Mouse (Mus musculus): ENCODE data around the gene Lamb3.

The Lamb3 gene

GRCm38 (mm10) chr1:193207503-193207902 is at the start of gene Lamb3:
Lamb3 (plus strand) TSS chr1:193207699.
- no peak for DNase-seq (ENCODE audit: low spot score in 2 of 2)

GRCm38 (mm10) chr1:193159163-193159562 is 48.3 kb upstream of the Lamb3 start:
- DNase-seq (ENCODE audit: low spot score in 2 of 2), result no peak

- no peak for DNase-seq (ENCODE audit: low spot score in 2 of 2)
These were observed 47.9 kb upstream of the Lamb3 start for GRCm38 (mm10) chr1:193159613-193160012.

GRCm38 (mm10) chr1:193160317-193161032 is 47.0 kb upstream of the Lamb3 start:
- DNase-seq (ENCODE audit: low spot score in 2 of 2), result no peak

GRCm38 (mm10) chr1:193167746-193168145 is 39.8 kb upstream of the Lamb3 start, which contains the start of gene A130010J15Rik:
A130010J15Rik (plus strand) TSS chr1:193168046.
- DNase-seq (ENCODE audit: low spot score in 2 of 2), result no peak

GRCm38 (mm10) chr1:193169228-193169627 is 38.3 kb upstream of the Lamb3 start:
- DNase-seq (ENCODE audit: low spot score in 2 of 2), result no peak

- no peak for DNase-seq (ENCODE audit: low spot score in 2 of 2)
These were observed 37.6 kb upstream of the Lamb3 start for GRCm38 (mm10) chr1:193169856-193170255.

- DNase-seq (ENCODE audit: low spot score in 2 of 2), result peak; percentile 94 to 97
These were observed 34.3 kb upstream of the Lamb3 start for GRCm38 (mm10) chr1:193172991-193173809.

GRCm38 (mm10) chr1:193173810-193174129 is 33.7 kb upstream of the Lamb3 start:
- no peak for DNase-seq (ENCODE audit: low spot score in 2 of 2)

GRCm38 (mm10) chr1:193174143-193174733 is 33.3 kb upstream of the Lamb3 start:
- no peak for DNase-seq (ENCODE audit: low spot score in 2 of 2)

- DNase-seq (ENCODE audit: low spot score in 2 of 2), result no peak
These were observed 26.4 kb upstream of the Lamb3 start for GRCm38 (mm10) chr1:193181104-193181503.

- no peak for DNase-seq (ENCODE audit: low spot score in 2 of 2)
These were observed 19.2 kb upstream of the Lamb3 start for GRCm38 (mm10) chr1:193188257-193188656.

GRCm38 (mm10) chr1:193189151-193189621 is 18.3 kb upstream of the Lamb3 start:
- peak in 1 of 2 experiments; percentile 27 for DNase-seq (ENCODE audit: low spot score in 2 of 2)

GRCm38 (mm10) chr1:193189771-193190170 is 17.7 kb upstream of the Lamb3 start:
- DNase-seq (ENCODE audit: low spot score in 2 of 2), result no peak

GRCm38 (mm10) chr1:193191675-193192283 is 15.7 kb upstream of the Lamb3 start:
- DNase-seq (ENCODE audit: low spot score in 2 of 2), result no peak

- no peak for DNase-seq (ENCODE audit: low spot score in 2 of 2)
These were observed 12.9 kb upstream of the Lamb3 start for GRCm38 (mm10) chr1:193194416-193195140.

- no peak for DNase-seq (ENCODE audit: low spot score in 2 of 2)
These were observed 12.2 kb upstream of the Lamb3 start for GRCm38 (mm10) chr1:193195169-193195810.

- DNase-seq (ENCODE audit: low spot score in 2 of 2), result no peak
These were observed 9.8 kb upstream of the Lamb3 start for GRCm38 (mm10) chr1:193197494-193198205.

GRCm38 (mm10) chr1:193198312-193198711 is 9.2 kb upstream of the Lamb3 start:
- no peak for DNase-seq (ENCODE audit: low spot score in 2 of 2)
